Mouse (Mus musculus) ES-Bruce4 (cell line): Measurements from ENCODE around the gene Gm28897. TPM values are rescaled to one million over a fixed set of nuclear protein-coding genes. Genes with fewer than 3 reads are reported as not detected.
"Not testable (repeated sequence)": the region's sequence is repeated elsewhere in the genome, so short reads cannot be mapped to it uniquely, and the experiment has no call there.

ENCODE experiments used
- H3K27ac ChIP-seq: 2 replicates; pipeline ENCODE4 v1.5.1; 2012; ENCODE audit warnings: low read length, inconsistent platforms; ENCODE audit not compliant: insufficient read depth
- H3K27me3 ChIP-seq: 2 replicates; pipeline ENCODE4 v1.6.1; 2012; ENCODE audit warnings: mild to moderate bottlenecking, low read length, inconsistent platforms; ENCODE audit not compliant: control insufficient read depth, poor library complexity, insufficient read depth, severe bottlenecking
- H3K36me3 ChIP-seq: 2 replicates; pipeline ENCODE4 v1.6.1; 2012; ENCODE audit warnings: inconsistent platforms, mild to moderate bottlenecking, low read length, moderate library complexity; ENCODE audit not compliant: control insufficient read depth, poor library complexity, insufficient read depth, severe bottlenecking
- H3K4me1 ChIP-seq: one replicate; pipeline ENCODE4 v1.8.1; 2011; ENCODE audit warnings: low read length; ENCODE audit not compliant: control insufficient read depth, insufficient read depth
- H3K4me3 ChIP-seq: 2 replicates; pipeline ENCODE4 v1.5.1; 2011; ENCODE audit warnings: low read depth, mild to moderate bottlenecking, low read length
- H3K9ac ChIP-seq: 2 replicates; pipeline ENCODE4 v1.6.1; 2012; ENCODE audit warnings: low read depth, mild to moderate bottlenecking, inconsistent platforms; ENCODE audit not compliant: poor library complexity, severe bottlenecking
- H3K9me3 ChIP-seq: replicated peaks from 2 replicates; pipeline ENCODE4 v1.6.1; 2012; ENCODE audit warnings: mild to moderate bottlenecking, low read length, inconsistent platforms; ENCODE audit not compliant: control insufficient read depth, poor library complexity, insufficient read depth, severe bottlenecking
- polyA plus RNA-seq: library from polyadenylated mRNA; stranded (reverse); fragments of >200 nt; gene quantifications from 2 replicates; pipeline ENCODE4 v1.2.4, GENCODE M21; 2011; ENCODE audit warnings: low read depth; ENCODE audit not compliant: missing spikeins, insufficient read depth, insufficient read length

Gm28897 gene
- not detected in 2 replicates for polyA plus RNA-seq

DNA sequence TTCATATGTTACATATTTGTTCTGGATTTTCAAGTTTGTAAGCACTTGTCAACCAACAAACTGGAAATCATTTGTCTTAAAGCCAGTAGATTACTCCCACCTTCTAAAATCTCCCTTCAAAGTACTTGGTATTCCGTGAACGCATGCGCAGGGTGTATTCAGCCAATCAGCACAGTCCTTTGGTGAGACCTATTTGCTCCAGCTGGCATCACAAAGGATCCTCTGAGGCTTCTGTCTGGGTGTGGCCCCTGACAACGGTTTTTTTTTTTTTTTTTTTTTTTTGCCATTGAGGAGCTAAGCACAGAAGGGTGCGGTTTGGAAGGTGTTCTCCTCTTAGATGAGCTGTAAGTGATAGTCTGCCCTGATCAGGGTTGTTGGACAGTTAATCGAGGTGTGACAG, at the start of gene Gm28897:
Gene Gm28897, plus strand, starts transcription at position 301 of the 400 bp plus-strand sequence.
- H3K4me3 ChIP-seq, H3K9ac ChIP-seq: not testable (repeated sequence)

More for the DNA sequence above, at the start of gene Gm28897:
- H3K27ac ChIP-seq, H3K27me3 ChIP-seq, H3K36me3 ChIP-seq, H3K4me1 ChIP-seq, H3K9me3 ChIP-seq: not testable (repeated sequence)
